In genomic region chr10:89630052-89630451, GRCm38 (mm10) we compare ENCODE assay signal across 7 mouse cellular contexts. TPM values are rescaled to one million over a fixed set of nuclear protein-coding genes. Genes with fewer than 3 reads are reported as not detected.
A peak's percentile ranks its signal among the peaks of the same experiment; 100 is the strongest.
DNase-seq lines count a peak whose midpoint lies in the region; ATAC-seq and TF ChIP-seq lines count a peak whose summit lies in the region.

No protein-coding gene starts in this region.

- no peaks in the 10 kb centered on the region for H3K9me3 ChIP-seq in forebrain, embryonic 11.5 days (ENCODE audit: control insufficient read depth, low read length)
- no peaks in the 10 kb centered on the region for H3K9me3 ChIP-seq in intestine, embryonic 16.5 days (ENCODE audit: control insufficient read depth, low read length)
- H3K9me3 ChIP-seq in lung, embryonic 14.5 days (ENCODE audit: low read depth, low read length) = no peaks in the 10 kb centered on the region

- no peaks in the 10 kb centered on the region for H3K4me1 ChIP-seq in forebrain, embryonic 11.5 days (replicated peaks; ENCODE audit: control insufficient read depth, insufficient read depth, low read length)
- no peaks in the 10 kb centered on the region for H3K4me1 ChIP-seq in intestine, embryonic 16.5 days (ENCODE audit: control insufficient read depth, insufficient read depth, low read length)
- H3K4me1 ChIP-seq in lung, embryonic 14.5 days (ENCODE audit: insufficient read depth) = no peaks in the 10 kb centered on the region

- ATAC-seq in forebrain, embryonic 11.5 days (replicated peaks; ENCODE audit: low FRiP score) = peak; percentile 49
- peak; percentile 70 for ATAC-seq in intestine, embryonic 16.5 days
- ATAC-seq in lung, embryonic 14.5 days (ENCODE audit: insufficient read depth) = peak; percentile 82

- DNase-seq in urinary bladder, postnatal 25 days (ENCODE audit: low spot score) = peak; percentile 47
- no peak for DNase-seq in urinary bladder, postnatal 10 days (ENCODE audit: low spot score)
- peak; percentile 58 for DNase-seq in adrenal gland, postnatal 14 days
- no peak for DNase-seq in forebrain, embryonic 11.5 days (ENCODE audit: low spot score)
- DNase-seq in lung, embryonic 14.5 days = peak; percentile 94
- peak; percentile 91 for DNase-seq in retina, embryonic 14.5 days (ENCODE audit: low spot score)

- no peaks in the 10 kb centered on the region for H3K36me3 ChIP-seq in forebrain, embryonic 11.5 days (ENCODE audit: control insufficient read depth, insufficient read depth, low read length)
- no peaks in the 10 kb centered on the region for H3K36me3 ChIP-seq in intestine, embryonic 16.5 days (ENCODE audit: control insufficient read depth, insufficient read depth, low read length)
- H3K36me3 ChIP-seq in lung, embryonic 14.5 days (ENCODE audit: insufficient read depth) = no peaks in the 10 kb centered on the region

- H3K4me3 ChIP-seq in forebrain, embryonic 11.5 days (ENCODE audit: low read depth, low read length) = no peak overlapping the region
- H3K4me3 ChIP-seq in intestine, embryonic 16.5 days (ENCODE audit: low read length) = no peak overlapping the region
- H3K4me3 ChIP-seq in lung, embryonic 14.5 days (ENCODE audit: low read depth, low read length) = no peak overlapping the region

- 30% methylated on average over 3 of the region's 3 CpGs for WGBS in forebrain, embryonic 11.5 days
- 32% methylated on average over 3 of the region's 3 CpGs for WGBS in intestine, embryonic 16.5 days
- WGBS in lung, embryonic 14.5 days = 31% methylated on average over 3 of the region's 3 CpGs

- H3K27me3 ChIP-seq in forebrain, embryonic 11.5 days (ENCODE audit: control insufficient read depth, insufficient read depth, low read length) = no peaks in the 10 kb centered on the region; the same call in 1 of the 2 replicates
- no peaks in the 10 kb centered on the region for H3K27me3 ChIP-seq in intestine, embryonic 16.5 days (replicated peaks; ENCODE audit: control insufficient read depth, insufficient read depth, low read length)
- no peaks in the 10 kb centered on the region for H3K27me3 ChIP-seq in lung, embryonic 14.5 days (ENCODE audit: insufficient read depth, low read length)

- TF ChIP-seq CTCF in lung, embryonic 14.5 days (IDR thresholded peaks at IDR 0.05; ENCODE audit: low read depth) = peak; percentile 76

- H3K27ac ChIP-seq in forebrain, embryonic 11.5 days (ENCODE audit: low read depth, low read length) = no peak overlapping the region
- no peak overlapping the region for H3K27ac ChIP-seq in intestine, embryonic 16.5 days (ENCODE audit: low read length)
- H3K27ac ChIP-seq in lung, embryonic 14.5 days (ENCODE audit: low read depth) = no peak overlapping the region

- no peak overlapping the region for H3K4me2 ChIP-seq in forebrain, embryonic 11.5 days (ENCODE audit: low read depth, low read length, severe bottlenecking)
- H3K4me2 ChIP-seq in intestine, embryonic 16.5 days (ENCODE audit: low read depth, low read length) = no peak overlapping the region
- H3K4me2 ChIP-seq in lung, embryonic 14.5 days = no peak overlapping the region

- H3K9ac ChIP-seq in forebrain, embryonic 11.5 days (ENCODE audit: low read length) = no peak overlapping the region
- no peak overlapping the region for H3K9ac ChIP-seq in intestine, embryonic 16.5 days (ENCODE audit: low read depth, low read length)
- H3K9ac ChIP-seq in lung, embryonic 14.5 days = no peak overlapping the region

RNA-seq across cellular contexts. Expression of gene Slc17a8, which starts 9.0 kb away (rescaled TPM):
- total RNA-seq in adrenal gland, postnatal 14 days (2021) = 0.85 TPM in 1 of 2 replicates, not detected in the other
- polyA plus RNA-seq in forebrain, embryonic 11.5 days (2014; fragmentation: Nextera tagmentation; extraction: Ambion mirVana) = 0.28 and 0.36 TPM in 2 replicates
- 0.13 and 0.22 TPM in 2 replicates for polyA plus RNA-seq in intestine, embryonic 16.5 days (2015; fragmentation: Nextera tagmentation; extraction: Ambion mirVana)
- not detected in 2 replicates for polyA plus RNA-seq in lung, embryonic 14.5 days (2014; fragmentation: Nextera tagmentation; extraction: Ambion mirVana)

RNA-seq across cellular contexts. Expression of gene Scyl2, which starts 56.0 kb away (rescaled TPM):
- 43.6 and 45.8 TPM in 2 replicates for total RNA-seq in adrenal gland, postnatal 14 days (2021)
- polyA plus RNA-seq in forebrain, embryonic 11.5 days (2014; fragmentation: Nextera tagmentation; extraction: Ambion mirVana) = 13.1 and 13.9 TPM in 2 replicates
- 5.3 and 6.1 TPM in 2 replicates for polyA plus RNA-seq in intestine, embryonic 16.5 days (2015; fragmentation: Nextera tagmentation; extraction: Ambion mirVana)
- 13.0 and 13.9 TPM in 2 replicates for polyA plus RNA-seq in lung, embryonic 14.5 days (2014; fragmentation: Nextera tagmentation; extraction: Ambion mirVana)

Comparison
In these comparisons a context has a peak if more than half of its experiments do, and no peak if none do; other contexts are left out.
1. DNase-seq: peak in urinary bladder, postnatal 25 days (single experiment), adrenal gland, postnatal 14 days (single experiment), lung, embryonic 14.5 days (single experiment) and retina, embryonic 14.5 days (single experiment); none in urinary bladder, postnatal 10 days (single experiment) and forebrain, embryonic 11.5 days (single experiment).
2. Peak in every context shown above with its lines, with median percentiles within 50 percentile points of each other: ATAC-seq.